Mouse (Mus musculus): ENCODE results near the gene Cdh18.

DNA sequence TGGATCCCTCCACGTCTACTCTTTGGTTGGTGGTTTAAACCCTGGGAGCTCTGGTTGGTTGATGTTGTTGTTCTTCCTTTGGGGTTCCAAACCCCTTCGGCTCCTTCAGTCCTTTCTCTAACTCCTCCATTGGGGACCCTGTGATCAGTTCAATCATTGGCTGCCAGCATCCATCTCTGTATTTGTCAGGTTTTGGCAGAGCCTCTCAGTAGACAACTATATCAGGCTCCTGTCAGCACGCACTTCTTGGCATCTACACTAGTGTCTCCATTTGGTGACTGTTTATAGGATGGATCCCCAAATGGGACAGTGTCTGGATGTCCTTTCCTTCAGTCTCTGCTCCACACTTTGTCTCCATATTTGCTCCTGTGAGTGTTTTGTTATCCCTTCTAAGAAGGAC, 967.0 kb downstream of the Cdh18 start:
- TF ChIP-seq CTCF (IDR thresholded peaks at IDR 0.05; ENCODE audit: extremely low read depth, insufficient read length, insufficient replicate concordance, low read depth, low read length) = no peak
- TF ChIP-seq POLR2A (IDR thresholded peaks at IDR 0.05; ENCODE audit: low read depth, low read length) = no peak

All from small intestine, adult 2 months (tissue).